Mouse (Mus musculus) ES-E14 (cell line): ENCODE data around the gene Rfng.

Experiments used
- CHD2 ChIP-seq: IDR thresholded peaks from 2 replicates; pipeline ENCODE4 v1.6.1; 2014; ENCODE audit warnings: mild to moderate bottlenecking, low read depth, low read length, inconsistent platforms
- HCFC1 ChIP-seq: IDR thresholded peaks from 2 replicates; pipeline ENCODE4 v1.6.1; 2012; ENCODE audit warnings: low read length, inconsistent platforms, borderline replicate concordance; ENCODE audit not compliant: insufficient read depth
- MAFK ChIP-seq: IDR thresholded peaks from 2 replicates; pipeline ENCODE4 v1.6.1; 2014; ENCODE audit warnings: mild to moderate bottlenecking, low read depth, low read length, inconsistent platforms; ENCODE audit not compliant: insufficient read depth
- ZC3H11A ChIP-seq: IDR thresholded peaks from 2 replicates; pipeline ENCODE4 v1.6.1; 2012; ENCODE audit warnings: low read depth, mild to moderate bottlenecking, inconsistent platforms, low read length, borderline replicate concordance
- ZNF384 ChIP-seq: IDR thresholded peaks from 2 replicates; pipeline ENCODE4 v1.6.1; 2012; ENCODE audit warnings: low read depth, low read length, inconsistent platforms

DNA sequence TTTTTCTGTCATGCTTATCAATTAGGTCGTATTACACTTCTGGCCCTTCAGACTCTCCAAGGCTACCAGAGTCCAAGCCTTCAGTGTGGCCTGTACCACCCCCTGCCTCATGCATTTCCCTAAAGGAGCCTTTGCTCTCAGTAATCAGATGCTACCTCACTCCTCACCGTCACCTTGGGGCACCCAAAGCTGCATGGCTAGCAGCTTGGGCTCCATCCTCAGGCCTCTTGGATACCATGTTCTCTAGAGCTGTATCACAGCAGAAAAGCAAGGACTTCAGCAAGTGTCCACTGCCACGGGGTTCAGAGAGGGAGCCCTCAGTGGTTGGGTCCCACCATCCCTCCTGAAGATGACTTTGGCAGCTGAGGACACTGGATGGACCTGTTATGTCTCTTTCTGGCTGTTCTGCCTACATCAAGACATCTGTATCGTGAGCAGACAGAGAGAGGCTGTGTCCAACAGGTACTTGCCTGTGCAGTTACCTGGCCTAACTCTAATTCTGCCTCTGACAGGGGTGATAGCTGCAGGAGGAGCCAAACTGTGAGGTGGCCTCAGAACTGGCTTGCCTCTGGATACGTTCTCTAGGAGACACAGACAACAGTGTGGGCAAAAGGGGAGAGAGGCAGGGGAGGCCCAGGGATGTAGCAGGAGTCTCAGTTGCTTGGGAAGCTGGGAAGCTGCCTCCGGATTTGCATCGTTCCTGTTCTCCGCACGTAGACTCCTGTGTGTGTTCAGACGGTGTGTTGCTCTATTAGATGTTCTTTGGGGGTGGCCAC, 45.9 kb upstream of the Rfng start:
- TF ChIP-seq MAFK (no peak), HCFC1 (no peak), ZC3H11A (no peak), ZNF384 (no peak), CHD2 (no peak)
